In the genomic region with DNA sequence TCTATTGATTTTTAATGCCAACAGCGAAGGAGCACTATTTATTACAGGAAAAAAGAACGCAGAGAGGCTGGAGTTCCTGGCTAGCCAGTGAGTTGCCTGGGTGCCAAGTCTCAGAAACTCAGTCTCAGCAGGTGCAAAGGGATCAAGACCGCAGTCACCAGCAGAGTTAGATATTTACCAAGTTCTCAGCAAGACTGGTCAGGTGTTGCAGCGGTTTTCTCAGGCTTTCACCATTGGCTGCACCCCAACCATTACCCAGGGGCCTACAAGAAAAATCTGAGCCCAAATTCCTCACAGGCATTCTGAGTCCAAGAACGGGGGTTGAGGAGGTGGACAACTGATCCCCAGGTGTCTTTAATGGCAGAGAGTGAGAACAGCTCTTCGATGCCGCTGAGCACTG, we compare ENCODE assay signal across 9 mouse cellular contexts. TPM values are rescaled to one million over a fixed set of nuclear protein-coding genes. Genes with fewer than 3 reads are reported as not detected.
DNase-seq lines count a peak whose midpoint lies in the region; ATAC-seq lines count a peak whose summit lies in the region.
"Had no signal": no experiment of that assay in that cellular context is flagged by ENCODE, and none has a peak within 500 bp of the region (broad histone marks: within the 10 kb centered on the region; RNA-seq: fewer than 3 reads in every experiment).

No protein-coding gene starts in this region.

- no peaks in the 10 kb centered on the region for H3K36me3 ChIP-seq in heart, embryonic 14.5 days (ENCODE audit: control insufficient read depth, insufficient read depth, low read length)
- H3K36me3 ChIP-seq in midbrain, embryonic 12.5 days: no peaks in the 10 kb centered on the region

- H3K27ac ChIP-seq in heart, embryonic 14.5 days (replicated peaks in 1 of 2; ENCODE audit: control insufficient read depth in 1 of 2, insufficient read depth in 1 of 2, low read depth in 2 of 2, low read length in 2 of 2): no peak overlapping the region
- no peak overlapping the region for H3K27ac ChIP-seq in midbrain, embryonic 12.5 days (replicated peaks)

- no peaks in the 10 kb centered on the region for H3K9me3 ChIP-seq in heart, embryonic 14.5 days (ENCODE audit: control insufficient read depth, low read length)
- H3K9me3 ChIP-seq in midbrain, embryonic 12.5 days: no peaks in the 10 kb centered on the region

- peak overlapping the region; percentile 49; the same call in 1 of the 2 replicates for H3K9ac ChIP-seq in heart, embryonic 14.5 days (ENCODE audit: low read length)
- peak overlapping the region; percentile 42; the same call in 1 of the 2 replicates for H3K9ac ChIP-seq in midbrain, embryonic 12.5 days (replicated peaks)

- peak overlapping the region; percentile 99 for H3K4me2 ChIP-seq in heart, embryonic 14.5 days (ENCODE audit: low read length)
- H3K4me2 ChIP-seq in midbrain, embryonic 12.5 days (replicated peaks): peak overlapping the region; percentile 92

- H3K4me1 ChIP-seq in heart, embryonic 14.5 days (ENCODE audit: control insufficient read depth in 2 of 2, insufficient read depth in 2 of 2, low read length in 2 of 2): peaks cover 5 to 11% of the 10 kb centered on the region in 2 experiments; a peak in 3 of 4 replicates
- H3K4me1 ChIP-seq in midbrain, embryonic 12.5 days: peaks cover 11% of the 10 kb centered on the region

- peak; percentile 9 to 13 for DNase-seq in frontal cortex, postnatal 36 days (ENCODE audit: low spot score in 2 of 2)
- DNase-seq in brain, adult 2 months (ENCODE audit: low read depth, low spot score): peak; percentile 39
- peak; percentile 67 for DNase-seq in kidney, postnatal 14 days
- no peak for DNase-seq in right cerebral cortex, postnatal 36 days (ENCODE audit: low spot score in 2 of 2)
- DNase-seq in embryo, embryonic 10.5 days (ENCODE audit: low spot score): no peak

- no peaks in the 10 kb centered on the region for H3K27me3 ChIP-seq in heart, embryonic 14.5 days (ENCODE audit: control insufficient read depth, insufficient read depth, low read length)
- peaks cover 29% of the 10 kb centered on the region for H3K27me3 ChIP-seq in midbrain, embryonic 12.5 days

- WGBS in heart, embryonic 14.5 days: 24% methylated on average over 7 of the region's 7 CpGs
- 18% methylated on average over 7 of the region's 7 CpGs for WGBS in midbrain, embryonic 12.5 days

- ATAC-seq in frontal cortex, adult (ENCODE audit: low TSS enrichment): no peak; the same call in 1 of the 2 replicates
- ATAC-seq in heart, embryonic 14.5 days (ENCODE audit: insufficient number of reproducible peaks, insufficient read depth, low FRiP score, low read depth): no peak
- no peak for ATAC-seq in midbrain, embryonic 12.5 days (ENCODE audit: low FRiP score, low read depth)

- peak overlapping the region; percentile 56 to 79 for H3K4me3 ChIP-seq in heart, embryonic 14.5 days (ENCODE audit: control insufficient read depth in 1 of 2, insufficient read depth in 1 of 2, low read depth in 1 of 2, low read length in 2 of 2)
- peak overlapping the region; percentile 60 for H3K4me3 ChIP-seq in midbrain, embryonic 12.5 days

RNA-seq across cellular contexts. Expression of gene Aph1c, which starts 0.7 kb away (rescaled TPM):
- polyA plus RNA-seq in heart, embryonic 14.5 days (2014; fragmentation: Nextera tagmentation; extraction: Ambion mirVana): 2.1 and 4.5 TPM in 2 replicates
- 1.3 and 3.0 TPM in 2 replicates for polyA plus RNA-seq in midbrain, embryonic 12.5 days (2016; fragmentation: Nextera tagmentation; extraction: Ambion mirVana)

RNA-seq across cellular contexts. Expression of gene Gm10647, which starts 37.0 kb away (rescaled TPM):
- 0.46 and 0.57 TPM in 2 replicates for polyA plus RNA-seq in heart, embryonic 14.5 days (2014; fragmentation: Nextera tagmentation; extraction: Ambion mirVana)
- 0.59 and 1.0 TPM in 2 replicates for polyA plus RNA-seq in midbrain, embryonic 12.5 days (2016; fragmentation: Nextera tagmentation; extraction: Ambion mirVana)
- polyA plus RNA-seq: C2C12 had no signal

RNA-seq across cellular contexts. Expression of gene Aph1b, which starts 38.6 kb away (rescaled TPM):
- polyA plus RNA-seq in heart, embryonic 14.5 days (2014; fragmentation: Nextera tagmentation; extraction: Ambion mirVana): 9.1 and 11.0 TPM in 2 replicates
- polyA plus RNA-seq in midbrain, embryonic 12.5 days (2016; fragmentation: Nextera tagmentation; extraction: Ambion mirVana): 19.5 and 19.8 TPM in 2 replicates

Comparison
In these comparisons a context has a peak if more than half of its experiments do, and no peak if none do; other contexts are left out.
1. DNase-seq: peak in frontal cortex, postnatal 36 days (2 of 2), brain, adult 2 months (single experiment) and kidney, postnatal 14 days (single experiment); none in right cerebral cortex, postnatal 36 days (0 of 2) and embryo, embryonic 10.5 days (single experiment).